Comparison of ENCODE assay signal across 13 mouse cellular contexts in the genomic region with DNA sequence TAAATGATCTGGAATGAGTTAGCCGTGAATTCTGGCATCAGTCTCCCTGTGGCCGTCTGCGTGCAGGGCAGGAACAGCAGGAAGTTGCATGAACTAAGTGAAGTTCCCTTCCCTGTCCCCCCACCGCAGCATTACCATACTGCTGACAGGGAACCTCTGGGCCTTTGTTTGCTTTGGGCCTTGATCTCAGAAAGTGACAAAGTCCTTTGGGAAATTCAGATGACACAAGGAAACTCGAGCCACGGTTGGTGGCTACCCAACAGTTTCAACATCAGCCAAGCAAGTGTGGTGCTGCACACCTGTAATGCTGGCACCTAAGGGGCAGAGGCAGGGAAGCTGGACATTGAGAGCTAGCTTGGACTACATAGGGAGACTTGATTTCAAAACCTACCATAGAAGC. TPM values are rescaled to one million over a fixed set of nuclear protein-coding genes. Genes with fewer than 3 reads are reported as not detected.
DNase-seq lines count a peak whose midpoint lies in the region; ATAC-seq and TF ChIP-seq lines count a peak whose summit lies in the region.
"Had no signal": no experiment of that assay in that cellular context is flagged by ENCODE, and none has a peak within 500 bp of the region (broad histone marks: within the 10 kb centered on the region; RNA-seq: fewer than 3 reads in every experiment).

No protein-coding gene starts in this region.

- H3K4me3 ChIP-seq in lung, adult 2 months (replicated peaks; ENCODE audit: extremely low read depth, low read depth, low read length): no peak overlapping the region
- H3K4me3 ChIP-seq in bone marrow macrophage, adult 2 months (ENCODE audit: insufficient read depth, low read length): peak overlapping the region; percentile 64
- peak overlapping the region; percentile 19; the same call in 1 of the 2 replicates for H3K4me3 ChIP-seq in liver, adult 2 months (ENCODE audit: insufficient read depth, low read depth, low read length)
- H3K4me3 ChIP-seq in small intestine, adult 2 months (ENCODE audit: low read depth, low read length): peak overlapping the region; percentile 17; the same call in 1 of the 2 replicates
- H3K4me3 ChIP-seq in forebrain, embryonic 11.5 days (ENCODE audit: low read depth, low read length): no peak overlapping the region
- H3K4me3 ChIP-seq: embryonic facial prominence, embryonic 12.5 days; heart, embryonic 15.5 days; limb, embryonic 15.5 days had no signal

- no peaks in the 10 kb centered on the region for H3K9me3 ChIP-seq in forebrain, embryonic 11.5 days (ENCODE audit: control insufficient read depth, low read length)
- H3K9me3 ChIP-seq: embryonic facial prominence, embryonic 12.5 days; heart, embryonic 15.5 days; limb, embryonic 15.5 days had no signal

- H3K4me2 ChIP-seq in forebrain, embryonic 11.5 days (ENCODE audit: low read depth, low read length, severe bottlenecking): no peak overlapping the region
- H3K4me2 ChIP-seq: embryonic facial prominence, embryonic 12.5 days; heart, embryonic 15.5 days; limb, embryonic 15.5 days had no signal

- no peak for ATAC-seq in forebrain, embryonic 11.5 days (replicated peaks; ENCODE audit: low FRiP score)

- WGBS in lung, adult 2 months: 13% methylated on average over 6 of the region's 6 CpGs
- WGBS in liver, adult 2 months: 3% methylated on average over 6 of the region's 6 CpGs
- WGBS in small intestine, adult 2 months: 7% methylated on average over 6 of the region's 6 CpGs
- whole genome bisulfite sequencing in forebrain, embryonic 11.5 days: 50% methylated on average over 6 of the region's 6 CpGs

- DNase-seq in lung, adult 2 months: no peak
- no peak for DNase-seq in lung, adult 18-20 months
- peak; percentile 97 for DNase-seq in liver, adult 2 months (ENCODE audit: extremely low read depth, low read depth, low spot score)
- DNase-seq in forebrain, embryonic 11.5 days (ENCODE audit: low spot score): no peak
- DNase-seq in kidney, adult 9 months: no peak
- no peak for DNase-seq in adrenal gland, postnatal 4 days (ENCODE audit: low spot score in 2 of 2)
- DNase-seq: cerebellum, adult 11-12 months; retina, postnatal 1 day had no signal

- TF ChIP-seq POLR2A in lung, adult 2 months (IDR thresholded peaks at IDR 0.05; ENCODE audit: borderline replicate concordance, extremely low read depth, low read depth, low read length): peak; percentile 11; the same call in 1 of the 2 replicates
- TF ChIP-seq POLR2A in bone marrow macrophage, adult 2 months (IDR thresholded peaks at IDR 0.05; ENCODE audit: borderline replicate concordance, low read depth, low read length): peak; percentile 79; the same call in 1 of the 2 replicates
- no peak for TF ChIP-seq POLR2A in liver, adult 2 months (IDR thresholded peaks at IDR 0.05; ENCODE audit: extremely low read depth, insufficient read depth, low read length)
- TF ChIP-seq POLR2A in small intestine, adult 2 months (IDR thresholded peaks at IDR 0.05; ENCODE audit: low read depth, low read length): no peak

- TF ChIP-seq CTCF in lung, adult 2 months (IDR thresholded peaks at IDR 0.05; ENCODE audit: insufficient read depth, low read length): no peak
- TF ChIP-seq CTCF in bone marrow macrophage, adult 2 months (IDR thresholded peaks at IDR 0.05; ENCODE audit: low read depth, low read length): peak; percentile 32; the same call in 1 of the 2 replicates
- no peak for TF ChIP-seq CTCF in liver, adult 2 months (IDR thresholded peaks at IDR 0.05; ENCODE audit: low read depth, low read length)
- TF ChIP-seq CTCF in small intestine, adult 2 months (IDR thresholded peaks at IDR 0.05; ENCODE audit: extremely low read depth, insufficient read length, insufficient replicate concordance, low read depth, low read length): no peak

- no peaks in the 10 kb centered on the region for H3K36me3 ChIP-seq in liver, adult 2 months (ENCODE audit: control insufficient read depth, insufficient read depth, low read length)
- no peaks in the 10 kb centered on the region for H3K36me3 ChIP-seq in small intestine, adult 2 months (ENCODE audit: control insufficient read depth, insufficient read depth, low read length)
- no peaks in the 10 kb centered on the region for H3K36me3 ChIP-seq in forebrain, embryonic 11.5 days (ENCODE audit: control insufficient read depth, insufficient read depth, low read length)
- H3K36me3 ChIP-seq: embryonic facial prominence, embryonic 12.5 days; heart, embryonic 15.5 days; limb, embryonic 15.5 days had no signal

- H3K27me3 ChIP-seq in liver, adult 2 months (ENCODE audit: control insufficient read depth, insufficient read depth, low read length): no peaks in the 10 kb centered on the region
- H3K27me3 ChIP-seq in small intestine, adult 2 months (ENCODE audit: control insufficient read depth, insufficient read depth, low read length): no peaks in the 10 kb centered on the region
- H3K27me3 ChIP-seq in forebrain, embryonic 11.5 days (ENCODE audit: control insufficient read depth, insufficient read depth, low read length): no peaks in the 10 kb centered on the region
- H3K27me3 ChIP-seq: embryonic facial prominence, embryonic 12.5 days; heart, embryonic 15.5 days; limb, embryonic 15.5 days had no signal

- H3K4me1 ChIP-seq in lung, adult 2 months (ENCODE audit: control insufficient read depth, insufficient read depth, low read length): peaks cover 6% of the 10 kb centered on the region
- peaks cover 52% of the 10 kb centered on the region for H3K4me1 ChIP-seq in bone marrow macrophage, adult 2 months (ENCODE audit: control insufficient read depth, insufficient read depth, low read length)
- peaks cover 8% of the 10 kb centered on the region for H3K4me1 ChIP-seq in liver, adult 2 months (ENCODE audit: control insufficient read depth, insufficient read depth, low read length)
- H3K4me1 ChIP-seq in small intestine, adult 2 months (ENCODE audit: control insufficient read depth, insufficient read depth, insufficient read length, low read length): peaks cover 11% of the 10 kb centered on the region
- H3K4me1 ChIP-seq in forebrain, embryonic 11.5 days (replicated peaks; ENCODE audit: control insufficient read depth, insufficient read depth, low read length): no peaks in the 10 kb centered on the region
- H3K4me1 ChIP-seq: embryonic facial prominence, embryonic 12.5 days; heart, embryonic 15.5 days had no signal

- peak overlapping the region; percentile 46 for H3K9ac ChIP-seq in liver, adult 2 months (ENCODE audit: low read depth, low read length)
- no peak overlapping the region for H3K9ac ChIP-seq in forebrain, embryonic 11.5 days (ENCODE audit: low read length)
- H3K9ac ChIP-seq: embryonic facial prominence, embryonic 12.5 days; heart, embryonic 15.5 days; limb, embryonic 15.5 days had no signal

- no peaks in the 10 kb centered on the region for H3K79me2 ChIP-seq in liver, adult 2 months (ENCODE audit: control insufficient read depth, insufficient read depth, low read length)

- peak overlapping the region; percentile 99 for H3K27ac ChIP-seq in bone marrow macrophage, adult 2 months (ENCODE audit: insufficient read depth, low read depth, low read length)
- peak overlapping the region; percentile 54 for H3K27ac ChIP-seq in liver, adult 2 months (replicated peaks; ENCODE audit: insufficient read depth, low read depth, low read length)
- peak overlapping the region; percentile 81 for H3K27ac ChIP-seq in small intestine, adult 2 months (ENCODE audit: insufficient read depth, low read depth, low read length)
- no peak overlapping the region for H3K27ac ChIP-seq in forebrain, embryonic 11.5 days (ENCODE audit: low read depth, low read length)
- H3K27ac ChIP-seq: embryonic facial prominence, embryonic 12.5 days; heart, embryonic 15.5 days; limb, embryonic 15.5 days had no signal

RNA-seq across cellular contexts. Expression of gene Mapk3, which starts 12.6 kb away (rescaled TPM):
- polyA plus RNA-seq in lung, adult 2 months (2012; rRNA removed): 500 and 548 TPM in 2 replicates
- 331 and 390 TPM in 2 replicates for polyA plus RNA-seq in bone marrow macrophage, adult 2 months (2012; ENCODE audit: insufficient read depth, insufficient read length, missing spikeins)
- 10.4 and 14.8 TPM in 2 replicates for total RNA-seq in liver, adult 2 months (2014; rRNA removed)
- 68.7 and 70.7 TPM in 2 replicates for polyA plus RNA-seq in liver, adult 2 months (2012; rRNA removed)
- 208 and 472 TPM in 2 replicates for polyA plus RNA-seq in small intestine, adult 2 months (2012; rRNA removed)
- 40.1 and 50.6 TPM in 2 replicates for polyA plus RNA-seq in forebrain, embryonic 11.5 days (2014; fragmentation: Nextera tagmentation; extraction: Ambion mirVana)
- 100 to 1,000 TPM; 162 to 172 TPM for total RNA-seq in adrenal gland, postnatal 4 days (2021)

RNA-seq across cellular contexts. Expression of gene Gdpd3, which starts 19.3 kb away (rescaled TPM):
- polyA plus RNA-seq in lung, adult 2 months (2012; rRNA removed): 18.4 and 35.7 TPM in 2 replicates
- polyA plus RNA-seq in bone marrow macrophage, adult 2 months (2012; ENCODE audit: insufficient read depth, insufficient read length, missing spikeins): 20.8 and 27.0 TPM in 2 replicates
- total RNA-seq in liver, adult 2 months (2014; rRNA removed): 0.46 and 2.3 TPM in 2 replicates
- polyA plus RNA-seq in liver, adult 2 months (2012; rRNA removed): 8.0 and 9.0 TPM in 2 replicates
- polyA plus RNA-seq in small intestine, adult 2 months (2012; rRNA removed): 5.0 and 24.4 TPM in 2 replicates
- 1.5 and 1.9 TPM in 2 replicates for polyA plus RNA-seq in forebrain, embryonic 11.5 days (2014; fragmentation: Nextera tagmentation; extraction: Ambion mirVana)
- total RNA-seq in adrenal gland, postnatal 4 days (2021): 1 to 10 TPM; 9.3 to 9.5 TPM

RNA-seq across cellular contexts. Expression of gene Ypel3, which starts 30.0 kb away (rescaled TPM):
- polyA plus RNA-seq in lung, adult 2 months (2012; rRNA removed): 390 and 597 TPM in 2 replicates
- polyA plus RNA-seq in bone marrow macrophage, adult 2 months (2012; ENCODE audit: insufficient read depth, insufficient read length, missing spikeins): 392 and 412 TPM in 2 replicates
- total RNA-seq in liver, adult 2 months (2014; rRNA removed): 26.4 and 35.2 TPM in 2 replicates
- polyA plus RNA-seq in liver, adult 2 months (2012; rRNA removed): 119 and 144 TPM in 2 replicates
- 153 and 244 TPM in 2 replicates for polyA plus RNA-seq in small intestine, adult 2 months (2012; rRNA removed)
- 63.9 and 80.5 TPM in 2 replicates for polyA plus RNA-seq in forebrain, embryonic 11.5 days (2014; fragmentation: Nextera tagmentation; extraction: Ambion mirVana)
- total RNA-seq in adrenal gland, postnatal 4 days (2021): 100 to 1,000 TPM; 112 to 122 TPM

RNA-seq across cellular contexts. Expression of gene Tbx6, which starts 34.5 kb away (rescaled TPM):
- 8.7 and 9.5 TPM in 2 replicates for polyA plus RNA-seq in lung, adult 2 months (2012; rRNA removed)
- 1.9 and 2.8 TPM in 2 replicates for polyA plus RNA-seq in bone marrow macrophage, adult 2 months (2012; ENCODE audit: insufficient read depth, insufficient read length, missing spikeins)
- total RNA-seq in liver, adult 2 months (2014; rRNA removed): 0.13 and 0.18 TPM in 2 replicates
- 0.71 and 1.1 TPM in 2 replicates for polyA plus RNA-seq in liver, adult 2 months (2012; rRNA removed)
- polyA plus RNA-seq in small intestine, adult 2 months (2012; rRNA removed): 1.4 and 2.4 TPM in 2 replicates
- 0.28 and 0.61 TPM in 2 replicates for polyA plus RNA-seq in forebrain, embryonic 11.5 days (2014; fragmentation: Nextera tagmentation; extraction: Ambion mirVana)
- total RNA-seq in adrenal gland, postnatal 4 days (2021): under 1 TPM; 0.65 to 0.90 TPM

RNA-seq across cellular contexts. Expression of gene Coro1a, which starts 39.2 kb away (rescaled TPM):
- 208 and 229 TPM in 2 replicates for polyA plus RNA-seq in lung, adult 2 months (2012; rRNA removed)
- polyA plus RNA-seq in bone marrow macrophage, adult 2 months (2012; ENCODE audit: insufficient read depth, insufficient read length, missing spikeins): 622 and 668 TPM in 2 replicates
- total RNA-seq in liver, adult 2 months (2014; rRNA removed): 7.7 and 9.0 TPM in 2 replicates
- 10.6 and 22.7 TPM in 2 replicates for polyA plus RNA-seq in liver, adult 2 months (2012; rRNA removed)
- polyA plus RNA-seq in small intestine, adult 2 months (2012; rRNA removed): 114 and 157 TPM in 2 replicates
- 39.0 and 45.8 TPM in 2 replicates for polyA plus RNA-seq in forebrain, embryonic 11.5 days (2014; fragmentation: Nextera tagmentation; extraction: Ambion mirVana)
- 10 to 100 TPM; 15.5 to 18.9 TPM for total RNA-seq in adrenal gland, postnatal 4 days (2021)

Comparison
In these comparisons a context has a peak if more than half of its experiments do, and no peak if none do; other contexts are left out.
1. H3K4me3 ChIP-seq: peak in bone marrow macrophage, adult 2 months (single experiment), liver, adult 2 months (single experiment) and small intestine, adult 2 months (single experiment); none in lung, adult 2 months (single experiment) and forebrain, embryonic 11.5 days (single experiment).
2. POLR2A ChIP-seq: peak in lung, adult 2 months (single experiment) and bone marrow macrophage, adult 2 months (single experiment); none in liver, adult 2 months (single experiment) and small intestine, adult 2 months (single experiment).